Mouse (Mus musculus): ENCODE data around the gene Sppl3. TPM values are rescaled to one million over a fixed set of nuclear protein-coding genes. Genes with fewer than 3 reads are reported as not detected.
A peak's percentile ranks its signal among the peaks of the same experiment; 100 is the strongest.

The Sppl3 gene
- polyA plus RNA-seq, 1 experiment from 2014 or later = 16.6 TPM

GRCm38 (mm10) chr5:115022021-115022420 lies 11.1 kb downstream of the Sppl3 start:
- Histone ChIP-seq H3K27ac (ENCODE audit: low read length) (no peak overlapping the region), H3K36me3 (ENCODE audit: insufficient read depth, low read length) (no peaks in the 10 kb centered on the region), H3K4me3 (ENCODE audit: low read depth, low read length) (no peak overlapping the region), H3K9me3 (ENCODE audit: low read length) (no peaks in the 10 kb centered on the region), H3K4me2 (replicated peaks; ENCODE audit: low read depth, low read length) (no peak overlapping the region), H3K27me3 (replicated peaks; ENCODE audit: insufficient read depth, low read length) (no peaks in the 10 kb centered on the region), H3K4me1 (ENCODE audit: insufficient read depth, low read depth, low read length) (peaks cover 10% of the 10 kb centered on the region; the same call in 1 of the 2 replicates), H3K9ac (replicated peaks; ENCODE audit: low read depth) (no peak overlapping the region)
- ATAC-seq (peak; percentile 52), DNase-seq (ENCODE audit: low spot score) (peak; percentile 38)
- WGBS = 58% methylated on average over 7 of the region's 7 CpGs
- TF ChIP-seq EP300 (IDR thresholded peaks at IDR 0.05) = peak; percentile 47; the same call in 1 of the 2 replicates
- no peak for TF ChIP-seq CTCF (IDR thresholded peaks at IDR 0.05)

GRCm38 (mm10) chr5:115026170-115026569 lies 15.2 kb downstream of the Sppl3 start:
- Histone ChIP-seq H3K36me3 (ENCODE audit: insufficient read depth, low read length) (no peaks in the 10 kb centered on the region), H3K9ac (replicated peaks; ENCODE audit: low read depth) (no peak overlapping the region), H3K27me3 (replicated peaks; ENCODE audit: insufficient read depth, low read length) (no peaks in the 10 kb centered on the region), H3K4me3 (ENCODE audit: low read depth, low read length) (no peak overlapping the region), H3K4me1 (ENCODE audit: insufficient read depth, low read depth, low read length) (no peaks in the 10 kb centered on the region; the same call in 1 of the 2 replicates), H3K27ac (ENCODE audit: low read length) (no peak overlapping the region), H3K4me2 (replicated peaks; ENCODE audit: low read depth, low read length) (no peak overlapping the region), H3K9me3 (ENCODE audit: low read length) (no peaks in the 10 kb centered on the region)
- TF ChIP-seq CTCF (IDR thresholded peaks at IDR 0.05) (peak; percentile 25; the same call in 1 of the 2 replicates), EP300 (IDR thresholded peaks at IDR 0.05) (no peak)
- ATAC-seq = no peak
- WGBS = 76% methylated on average over 4 of the region's 4 CpGs
- DNase-seq (ENCODE audit: low spot score) = no peak

GRCm38 (mm10) chr5:115027109-115027508 lies 16.2 kb downstream of the Sppl3 start:
- H3K27me3 ChIP-seq (replicated peaks; ENCODE audit: insufficient read depth, low read length) = no peaks in the 10 kb centered on the region
- H3K36me3 ChIP-seq (ENCODE audit: insufficient read depth, low read length) = no peaks in the 10 kb centered on the region
- no peaks in the 10 kb centered on the region; the same call in 1 of the 2 replicates for H3K4me1 ChIP-seq (ENCODE audit: insufficient read depth, low read depth, low read length)
- WGBS = 64% methylated on average over 3 of the region's 3 CpGs
- DNase-seq (ENCODE audit: low spot score) = peak; percentile 22
- no peak overlapping the region for H3K4me2 ChIP-seq (replicated peaks; ENCODE audit: low read depth, low read length)
- TF ChIP-seq CTCF (IDR thresholded peaks at IDR 0.05) (no peak), EP300 (IDR thresholded peaks at IDR 0.05) (peak; percentile 53; the same call in 1 of the 2 replicates)
- no peaks in the 10 kb centered on the region for H3K9me3 ChIP-seq (ENCODE audit: low read length)
- no peak overlapping the region for H3K27ac ChIP-seq (ENCODE audit: low read length)
- H3K4me3 ChIP-seq (ENCODE audit: low read depth, low read length) = no peak overlapping the region
- ATAC-seq = no peak
- H3K9ac ChIP-seq (replicated peaks; ENCODE audit: low read depth) = no peak overlapping the region

- Histone ChIP-seq H3K9ac (replicated peaks; ENCODE audit: low read depth) (no peak overlapping the region), H3K9me3 (ENCODE audit: low read length) (no peaks in the 10 kb centered on the region), H3K4me3 (ENCODE audit: low read depth, low read length) (no peak overlapping the region), H3K27ac (ENCODE audit: low read length) (no peak overlapping the region), H3K27me3 (replicated peaks; ENCODE audit: insufficient read depth, low read length) (no peaks in the 10 kb centered on the region), H3K36me3 (ENCODE audit: insufficient read depth, low read length) (no peaks in the 10 kb centered on the region), H3K4me2 (replicated peaks; ENCODE audit: low read depth, low read length) (no peak overlapping the region), H3K4me1 (ENCODE audit: insufficient read depth, low read depth, low read length) (peaks cover 5% of the 10 kb centered on the region; the same call in 1 of the 2 replicates)
- TF ChIP-seq CTCF (IDR thresholded peaks at IDR 0.05) (no peak), EP300 (IDR thresholded peaks at IDR 0.05) (no peak)
- DNase-seq (ENCODE audit: low spot score) = peak; percentile 39
- WGBS = 63% methylated on average over 4 of the region's 4 CpGs
- peak; percentile 69; the same call in 1 of the 2 replicates for ATAC-seq
Observed at GRCm38 (mm10) chr5:115028920-115029319, 18.0 kb downstream of the Sppl3 start.

- Histone ChIP-seq H3K27ac (ENCODE audit: low read length) (no peak overlapping the region), H3K4me3 (ENCODE audit: low read depth, low read length) (no peak overlapping the region), H3K9ac (replicated peaks; ENCODE audit: low read depth) (no peak overlapping the region), H3K4me1 (ENCODE audit: insufficient read depth, low read depth, low read length) (peaks cover 5% of the 10 kb centered on the region; the same call in 1 of the 2 replicates), H3K9me3 (ENCODE audit: low read length) (no peaks in the 10 kb centered on the region), H3K36me3 (ENCODE audit: insufficient read depth, low read length) (no peaks in the 10 kb centered on the region), H3K27me3 (replicated peaks; ENCODE audit: insufficient read depth, low read length) (no peaks in the 10 kb centered on the region), H3K4me2 (replicated peaks; ENCODE audit: low read depth, low read length) (no peak overlapping the region)
- 91% methylated on average over 3 of the region's 3 CpGs for WGBS
- no peak for TF ChIP-seq CTCF (IDR thresholded peaks at IDR 0.05)
- TF ChIP-seq EP300 (IDR thresholded peaks at IDR 0.05) = no peak
- DNase-seq (ENCODE audit: low spot score) (no peak), ATAC-seq (no peak)
Observed at GRCm38 (mm10) chr5:115029509-115029908, 18.6 kb downstream of the Sppl3 start.

GRCm38 (mm10) chr5:115031576-115031975 lies 20.6 kb downstream of the Sppl3 start:
- Histone ChIP-seq H3K27ac (ENCODE audit: low read length) (no peak overlapping the region), H3K36me3 (ENCODE audit: insufficient read depth, low read length) (no peaks in the 10 kb centered on the region), H3K9ac (replicated peaks; ENCODE audit: low read depth) (no peak overlapping the region), H3K9me3 (ENCODE audit: low read length) (no peaks in the 10 kb centered on the region), H3K4me1 (ENCODE audit: insufficient read depth, low read depth, low read length) (peaks cover 5% of the 10 kb centered on the region; the same call in 1 of the 2 replicates), H3K27me3 (replicated peaks; ENCODE audit: insufficient read depth, low read length) (no peaks in the 10 kb centered on the region), H3K4me2 (replicated peaks; ENCODE audit: low read depth, low read length) (no peak overlapping the region), H3K4me3 (ENCODE audit: low read depth, low read length) (no peak overlapping the region)
- TF ChIP-seq EP300 (IDR thresholded peaks at IDR 0.05) (no peak), CTCF (IDR thresholded peaks at IDR 0.05) (no peak)
- WGBS = 79% methylated on average over 5 of the region's 5 CpGs
- DNase-seq (ENCODE audit: low spot score) = no peak
- ATAC-seq = no peak

Data from lung, postnatal 0 days (tissue).